Mouse (Mus musculus) intestine, embryonic 15.5 days (tissue): ENCODE results near the gene Esp6. TPM values are rescaled to one million over a fixed set of nuclear protein-coding genes. Genes with fewer than 3 reads are reported as not detected.
A peak's percentile ranks its signal among the peaks of the same experiment; 100 is the strongest.
"Not testable (repeated sequence)": the region's sequence is repeated elsewhere in the genome, so short reads cannot be mapped to it uniquely, and the experiment has no call there.

Experiments
- ATAC-seq: fragments of 200-750 bp; cut with Nextera tagmentation; 2 replicates; pipeline ENCODE4 v1.8.0; 2017; ENCODE audit warnings: moderate TSS enrichment, moderate library complexity
- H3K27ac ChIP-seq: fragments of 300-500 bp; sonication (generic); 2 replicates; pipeline ENCODE4 v1.5.1; 2015; ENCODE audit warnings: mild to moderate bottlenecking, inconsistent platforms
- H3K27me3 ChIP-seq: fragments of 300-500 bp; sonication (generic); replicated peaks from 2 replicates; pipeline ENCODE4 v1.6.1; 2015; ENCODE audit warnings: inconsistent platforms
- H3K36me3 ChIP-seq: fragments of 300-500 bp; sonication (generic); 2 replicates; pipeline ENCODE4 v1.6.1; 2015; ENCODE audit warnings: inconsistent platforms
- H3K4me1 ChIP-seq: fragments of 300-500 bp; sonication (generic); replicated peaks from 2 replicates; pipeline ENCODE4 v1.6.1; 2015; ENCODE audit warnings: inconsistent platforms
- H3K4me2 ChIP-seq: fragments of 300-500 bp; sonication (generic); replicated peaks from 2 replicates; pipeline ENCODE4 v1.6.1; 2015; ENCODE audit warnings: mild to moderate bottlenecking, inconsistent platforms
- H3K4me3 ChIP-seq: fragments of 300-500 bp; sonication (generic); replicated peaks from 2 replicates; pipeline ENCODE4 v1.5.1; 2015; ENCODE audit warnings: inconsistent platforms
- H3K9ac ChIP-seq: fragments of 300-500 bp; sonication (generic); 2 replicates; pipeline ENCODE4 v1.6.1; 2015; ENCODE audit warnings: inconsistent platforms
- H3K9me3 ChIP-seq: fragments of 300-500 bp; sonication (generic); 2 replicates; pipeline ENCODE4 v1.6.1; 2016; ENCODE audit warnings: inconsistent platforms
- WGBS: fragments of 180-500 bp; shearing (Covaris S2); methylation state at CpG from one replicate; pipeline ENCODE4 v1.1.7; 2015; 5-methylcytosine and 5-hydroxymethylcytosine counted together
- polyA plus RNA-seq: library from polyadenylated mRNA; unstranded; fragments of >200 nt; fragmentation: Nextera tagmentation; extraction: Ambion mirVana; gene quantifications from 2 replicates; pipeline ENCODE4 v1.2.1, GENCODE M21; 2015

Gene Esp6
- not detected in 2 replicates for polyA plus RNA-seq

- Histone ChIP-seq H3K4me2 (no peak within 1 kb of the TSS), H3K9ac (no peak within 1 kb of the TSS), H3K27ac (no peak within 1 kb of the TSS), H3K36me3 (no peaks in the 10 kb centered on the region), H3K4me3 (no peak within 1 kb of the TSS), H3K27me3 (no peaks in the 10 kb centered on the region), H3K4me1 (no peaks in the 10 kb centered on the region), H3K9me3 (no peaks in the 10 kb centered on the region)
- 84% methylated on average over 5 of the region's 5 CpGs for WGBS
- ATAC-seq = no peak
Observed at GRCm38 (mm10) chr17:40561207-40561606, at the start of gene Esp6. TSS of gene Esp6 (plus strand) at chr17:40561507.

- WGBS = 67% methylated on average over 3 of the region's 3 CpGs
Observed at GRCm38 (mm10) chr17:40519818-40520217, 41.5 kb upstream of the Esp6 start, which contains the start of gene Esp8. TSS of gene Esp8 (plus strand) at chr17:40520022.

GRCm38 (mm10) chr17:40529813-40530212, 31.5 kb upstream of the Esp6 start:
- H3K9ac ChIP-seq = no peak overlapping the region
- H3K4me2 ChIP-seq = no peak overlapping the region
- WGBS = 74% methylated on average over 3 of the region's 3 CpGs
- no peak overlapping the region for H3K4me3 ChIP-seq
- H3K36me3 ChIP-seq = no peaks in the 10 kb centered on the region
- H3K4me1 ChIP-seq = no peaks in the 10 kb centered on the region
- ATAC-seq = no peak
- H3K27ac ChIP-seq = no peak overlapping the region
- no peaks in the 10 kb centered on the region for H3K9me3 ChIP-seq
- H3K27me3 ChIP-seq = no peaks in the 10 kb centered on the region

More at GRCm38 (mm10) chr17:40519818-40520217, 41.5 kb upstream of the Esp6 start, which contains the start of gene Esp8:
- H3K9me3 ChIP-seq = no peaks in the 10 kb centered on the region
- H3K4me2 ChIP-seq = no peak within 1 kb of the TSS
- H3K4me1 ChIP-seq = no peaks in the 10 kb centered on the region
- no peak for ATAC-seq
- H3K9ac ChIP-seq = no peak within 1 kb of the TSS
- H3K27me3 ChIP-seq = no peaks in the 10 kb centered on the region
- H3K36me3 ChIP-seq = no peaks in the 10 kb centered on the region
- no peak within 1 kb of the TSS for H3K27ac ChIP-seq
- H3K4me3 ChIP-seq = no peak within 1 kb of the TSS

- Histone ChIP-seq H3K27ac (no peak overlapping the region), H3K4me1 (no peaks in the 10 kb centered on the region), H3K4me3 (no peak overlapping the region), H3K4me2 (no peak overlapping the region), H3K36me3 (no peaks in the 10 kb centered on the region), H3K27me3 (no peaks in the 10 kb centered on the region), H3K9ac (no peak overlapping the region), H3K9me3 (no peaks in the 10 kb centered on the region)
- WGBS = 50% methylated on average over 1 of the region's 1 CpGs
- ATAC-seq = no peak
Observed at GRCm38 (mm10) chr17:40531147-40531546, 30.2 kb upstream of the Esp6 start.

GRCm38 (mm10) chr17:40547005-40547404, 14.3 kb upstream of the Esp6 start:
- H3K4me2 ChIP-seq = not testable (repeated sequence)
- peak; percentile 53 for ATAC-seq

GRCm38 (mm10) chr17:40553470-40553869, 7.8 kb upstream of the Esp6 start:
- Histone ChIP-seq H3K4me3 (no peak overlapping the region), H3K4me1 (no peaks in the 10 kb centered on the region), H3K4me2 (no peak overlapping the region), H3K27me3 (no peaks in the 10 kb centered on the region), H3K36me3 (no peaks in the 10 kb centered on the region), H3K9ac (no peak overlapping the region), H3K27ac (no peak overlapping the region), H3K9me3 (no peaks in the 10 kb centered on the region)
- WGBS = 81% methylated on average over 1 of the region's 1 CpGs
- ATAC-seq = no peak

More at GRCm38 (mm10) chr17:40547005-40547404, 14.3 kb upstream of the Esp6 start:
- H3K4me3 ChIP-seq, H3K4me1 ChIP-seq, H3K9me3 ChIP-seq, H3K36me3 ChIP-seq, H3K27me3 ChIP-seq, H3K9ac ChIP-seq, H3K27ac ChIP-seq: not testable (repeated sequence)
- 39% methylated on average over 5 of the region's 5 CpGs for WGBS

DNA sequence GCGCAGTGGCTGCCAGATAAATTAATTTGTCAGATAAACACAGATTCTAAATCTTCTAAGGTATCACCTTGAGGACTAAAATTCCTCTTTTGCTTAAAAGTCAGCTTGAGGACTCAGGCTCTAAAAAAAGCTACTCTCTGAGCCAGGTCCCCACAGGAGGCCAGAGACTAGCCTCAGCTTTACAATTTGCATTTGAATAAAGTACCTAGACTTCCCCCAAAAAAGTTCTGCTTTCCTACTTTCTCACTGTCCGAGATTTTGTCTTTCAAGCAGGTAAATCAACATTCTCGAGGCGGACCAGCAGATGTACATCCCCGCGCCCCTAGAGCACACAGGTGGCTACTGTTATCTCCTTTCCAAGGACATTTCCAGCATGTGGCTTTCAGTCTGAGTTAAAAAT, 22.6 kb downstream of the Esp6 start:
- not testable (repeated sequence) for H3K27me3 ChIP-seq, H3K9ac ChIP-seq, H3K9me3 ChIP-seq, ATAC-seq, H3K27ac ChIP-seq, H3K4me1 ChIP-seq, H3K4me2 ChIP-seq, H3K4me3 ChIP-seq, H3K36me3 ChIP-seq
- WGBS = 41% methylated on average over 6 of the region's 6 CpGs

DNA sequence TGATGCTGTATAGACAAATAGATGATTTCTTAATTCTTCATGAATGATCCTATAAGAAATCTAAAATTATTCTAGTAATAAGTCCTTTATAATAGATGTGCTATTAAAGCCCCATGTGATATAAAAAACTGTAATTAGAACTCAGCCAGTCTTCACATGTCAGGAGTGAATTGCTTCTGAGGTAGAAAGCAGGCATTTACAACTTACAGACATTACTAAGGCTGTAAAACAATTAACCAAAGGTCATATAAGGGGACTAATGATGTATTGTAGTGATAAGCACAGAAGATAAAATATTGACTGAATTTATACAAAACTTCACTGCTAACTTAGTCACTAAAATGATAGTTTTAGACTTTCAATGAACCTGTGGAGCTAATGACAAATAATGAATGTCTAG, 30.0 kb downstream of the Esp6 start:
- no peak overlapping the region for H3K4me3 ChIP-seq
- no peak overlapping the region for H3K27ac ChIP-seq
- no peaks in the 10 kb centered on the region for H3K9me3 ChIP-seq
- H3K4me1 ChIP-seq = no peaks in the 10 kb centered on the region
- H3K4me2 ChIP-seq = no peak overlapping the region
- H3K9ac ChIP-seq = no peak overlapping the region
- peak; percentile 59; the same call in 1 of the 2 replicates for ATAC-seq
- no peaks in the 10 kb centered on the region for H3K27me3 ChIP-seq
- no peaks in the 10 kb centered on the region for H3K36me3 ChIP-seq

- ATAC-seq = no peak
- Histone ChIP-seq H3K4me2 (no peak within 1 kb of the TSS), H3K27me3 (no peaks in the 10 kb centered on the region), H3K27ac (no peak within 1 kb of the TSS), H3K4me3 (no peak within 1 kb of the TSS), H3K36me3 (no peaks in the 10 kb centered on the region), H3K9me3 (no peaks in the 10 kb centered on the region), H3K9ac (no peak within 1 kb of the TSS), H3K4me1 (no peaks in the 10 kb centered on the region)
Observed at GRCm38 (mm10) chr17:40598294-40598693, 37.0 kb downstream of the Esp6 start, which contains the start of gene Esp4. TSS of gene Esp4 (plus strand) at chr17:40598594.

Other genes starting within 250 kb of the Esp6 start
- not detected in 2 replicates for gene Crisp1, start 242.3 kb upstream of the Esp6 start, polyA plus RNA-seq
- not detected in 2 replicates for gene Esp8, start 41.5 kb upstream of the Esp6 start, polyA plus RNA-seq
- gene Esp4, start 37.1 kb downstream of the Esp6 start, polyA plus RNA-seq = not detected in 2 replicates
- gene Esp3, start 70.6 kb downstream of the Esp6 start, polyA plus RNA-seq = not detected in 2 replicates
- not detected in 2 replicates for gene Esp1, start 165.6 kb downstream of the Esp6 start, polyA plus RNA-seq
- not detected in 2 replicates for gene Crisp2, start 245.5 kb downstream of the Esp6 start, polyA plus RNA-seq
- 3.3 and 3.6 TPM in 2 replicates for gene Rhag, start 249.6 kb downstream of the Esp6 start, polyA plus RNA-seq